ENCODE assay signal across 26 mouse cellular contexts in genomic region chr11:109889595-109889994, GRCm38 (mm10).
DNase-seq lines count a peak whose midpoint lies in the region; ATAC-seq and TF ChIP-seq lines count a peak whose summit lies in the region.
"Had no signal": no experiment of that assay in that cellular context is flagged by ENCODE, and none has a peak within 500 bp of the region (broad histone marks: within the 10 kb centered on the region; RNA-seq: fewer than 3 reads in every experiment).

No protein-coding gene starts in this region.

- TF ChIP-seq POLR2A in MEL (IDR thresholded peaks at IDR 0.05; ENCODE audit: control insufficient read depth in 1 of 2, insufficient read depth in 1 of 2, low read depth in 1 of 2, low read length in 2 of 2, poor library complexity in 1 of 2) = no peak

- H3K36me3 ChIP-seq in heart, embryonic 10.5 days = no peaks in the 10 kb centered on the region
- peaks cover 0 to 20% of the 10 kb centered on the region in 2 experiments; a peak in 2 of 4 replicates for H3K36me3 ChIP-seq in MEL (ENCODE audit: control insufficient read depth in 1 of 2, insufficient read depth in 2 of 2, low read length in 2 of 2)
- H3K36me3 ChIP-seq in liver, embryonic 11.5 days (ENCODE audit: control insufficient read depth, insufficient read depth, low read length) = no peaks in the 10 kb centered on the region
- H3K36me3 ChIP-seq in forebrain, postnatal 0 days (ENCODE audit: insufficient read depth) = no peaks in the 10 kb centered on the region
- H3K36me3 ChIP-seq: embryonic facial prominence, embryonic 13.5 days; embryonic facial prominence, embryonic 15.5 days; forebrain, embryonic 10.5 days; forebrain, embryonic 12.5 days had no signal

- no peak for TF ChIP-seq CTCF in MEL (IDR thresholded peaks at IDR 0.05 in 2 of 3, conservative IDR thresholded peaks at IDR 0.05 in 1 of 3; ENCODE audit: control insufficient read depth in 1 of 3, insufficient read depth in 1 of 3, low read depth in 2 of 3, low read length in 3 of 3, poor library complexity in 1 of 3, severe bottlenecking in 1 of 3)
- TF ChIP-seq CTCF in forebrain, postnatal 0 days (IDR thresholded peaks at IDR 0.05; ENCODE audit: low read depth) = no peak

- no peaks in the 10 kb centered on the region for H3K79me2 ChIP-seq in MEL (ENCODE audit: control insufficient read depth, insufficient read depth, low read length, poor library complexity)

- H3K4me3 ChIP-seq in heart, embryonic 10.5 days = no peak overlapping the region
- H3K4me3 ChIP-seq in MEL (ENCODE audit: control insufficient read depth in 1 of 2, insufficient read depth in 1 of 2, low read depth in 2 of 2, low read length in 2 of 2) = peak overlapping the region in 1 of 2 experiments; percentile 26; a peak in 2 of 4 replicates
- no peak overlapping the region for H3K4me3 ChIP-seq in brown adipose tissue, adult 24 weeks (ENCODE audit: insufficient read depth, low read depth, low read length)
- no peak overlapping the region for H3K4me3 ChIP-seq in liver, embryonic 11.5 days (ENCODE audit: low read depth, low read length)
- H3K4me3 ChIP-seq in forebrain, postnatal 0 days (ENCODE audit: low read depth, low read length) = no peak overlapping the region
- H3K4me3 ChIP-seq: embryonic facial prominence, embryonic 13.5 days; embryonic facial prominence, embryonic 15.5 days; erythroblast, embryonic 14.5 days; forebrain, embryonic 10.5 days; forebrain, embryonic 12.5 days had no signal

- peak; percentile 71 for DNase-seq in heart, adult 11 months
- no peak for DNase-seq in heart, embryonic 10.5 days (ENCODE audit: low spot score)
- peak; percentile 75 for DNase-seq in MEL (ENCODE audit: low read depth, low spot score)
- DNase-seq in liver, embryonic 11.5 days (ENCODE audit: low spot score) = no peak
- DNase-seq in cerebellum, postnatal 25 days = no peak
- no peak for DNase-seq in forebrain, postnatal 0 days
- DNase-seq: adrenal gland, adult 8-10 months; adrenal gland, postnatal 14 days; adrenal gland, postnatal 36 days; cerebellum, adult 11 months; cerebellum, adult 18-20 months; cerebellum, adult 8-10 months; cerebellum, adult 9-11 months; cerebellum, postnatal 14 days; embryo, embryonic 11 days had no signal

- ATAC-seq in megakaryocyte progenitor cell, adult 5-6 weeks (replicated peaks; ENCODE audit: poor library complexity) = peak; percentile 52
- ATAC-seq in liver, embryonic 11.5 days (replicated peaks; ENCODE audit: low FRiP score) = no peak
- no peak for ATAC-seq in forebrain, postnatal 0 days
- ATAC-seq: activated CD4-positive, CD25-positive, alpha-beta regulatory T cell, adult 4 months; forebrain, embryonic 14.5 days; forebrain, embryonic 16.5 days; Patski had no signal

- no peak for TF ChIP-seq RAD21 in MEL (IDR thresholded peaks at IDR 0.05; ENCODE audit: low read depth, low read length)

- H3K9ac ChIP-seq in MEL (ENCODE audit: control insufficient read depth, low read depth, low read length, poor library complexity, severe bottlenecking) = no peak overlapping the region
- H3K9ac ChIP-seq in liver, embryonic 11.5 days (ENCODE audit: low read depth, low read length) = no peak overlapping the region
- H3K9ac ChIP-seq in forebrain, postnatal 0 days = no peak overlapping the region
- H3K9ac ChIP-seq: embryonic facial prominence, embryonic 13.5 days; embryonic facial prominence, embryonic 15.5 days; forebrain, embryonic 12.5 days had no signal

- TF ChIP-seq EP300 in MEL (IDR thresholded peaks at IDR 0.05; ENCODE audit: low read depth in 1 of 2, low read length in 2 of 2) = peak; percentile 76 to 87

- 83% methylated on average over 4 of the region's 4 CpGs for WGBS in heart, embryonic 10.5 days
- 81% methylated on average over 4 of the region's 4 CpGs for WGBS in liver, embryonic 11.5 days
- 95% methylated on average over 4 of the region's 4 CpGs for WGBS in forebrain, postnatal 0 days

- H3K27ac ChIP-seq in heart, embryonic 10.5 days = no peak overlapping the region
- H3K27ac ChIP-seq in MEL (ENCODE audit: control insufficient read depth, low read depth, low read length) = no peak overlapping the region
- H3K27ac ChIP-seq in brown adipose tissue, adult 24 weeks (replicated peaks; ENCODE audit: low read depth, low read length) = 0 out of 2 replicates have a peak overlapping the region, but pooled peaks have one; percentile 39
- H3K27ac ChIP-seq in liver, embryonic 11.5 days (ENCODE audit: low read depth, low read length) = no peak overlapping the region
- H3K27ac ChIP-seq in forebrain, postnatal 0 days (ENCODE audit: low read depth, low read length) = no peak overlapping the region
- H3K27ac ChIP-seq: embryonic facial prominence, embryonic 13.5 days; embryonic facial prominence, embryonic 15.5 days; forebrain, embryonic 10.5 days; forebrain, embryonic 12.5 days had no signal

- no peak overlapping the region for H3K4me2 ChIP-seq in liver, embryonic 11.5 days
- H3K4me2 ChIP-seq in forebrain, postnatal 0 days (ENCODE audit: low read depth) = no peak overlapping the region
- H3K4me2 ChIP-seq: embryonic facial prominence, embryonic 13.5 days; embryonic facial prominence, embryonic 15.5 days; forebrain, embryonic 12.5 days had no signal

- H3K9me3 ChIP-seq in heart, embryonic 10.5 days = no peaks in the 10 kb centered on the region
- no peaks in the 10 kb centered on the region for H3K9me3 ChIP-seq in MEL (replicated peaks; ENCODE audit: insufficient read depth, low read length)
- no peaks in the 10 kb centered on the region for H3K9me3 ChIP-seq in liver, embryonic 11.5 days (ENCODE audit: control insufficient read depth, low read length)
- no peaks in the 10 kb centered on the region for H3K9me3 ChIP-seq in forebrain, postnatal 0 days (ENCODE audit: low read length)
- H3K9me3 ChIP-seq: embryonic facial prominence, embryonic 13.5 days; embryonic facial prominence, embryonic 15.5 days; forebrain, embryonic 10.5 days; forebrain, embryonic 12.5 days had no signal

- no peaks in the 10 kb centered on the region; the same call in 1 of the 2 replicates for H3K4me1 ChIP-seq in heart, embryonic 10.5 days
- H3K4me1 ChIP-seq in MEL (ENCODE audit: control insufficient read depth in 1 of 2, insufficient read depth in 2 of 2, low read length in 2 of 2) = peaks cover 1 to 12% of the 10 kb centered on the region in 2 experiments
- H3K4me1 ChIP-seq in brown adipose tissue, adult 24 weeks (ENCODE audit: control insufficient read depth, insufficient read depth, insufficient read length, low read length) = no peaks in the 10 kb centered on the region; the same call in 1 of the 2 replicates
- H3K4me1 ChIP-seq in liver, embryonic 11.5 days (replicated peaks; ENCODE audit: control insufficient read depth, insufficient read depth, low read length) = no peaks in the 10 kb centered on the region
- H3K4me1 ChIP-seq in forebrain, postnatal 0 days (ENCODE audit: insufficient read depth) = no peaks in the 10 kb centered on the region
- H3K4me1 ChIP-seq: forebrain, embryonic 10.5 days; forebrain, embryonic 12.5 days had no signal

- no peaks in the 10 kb centered on the region for H3K27me3 ChIP-seq in heart, embryonic 10.5 days (ENCODE audit: insufficient read depth, poor library complexity, severe bottlenecking)
- no peaks in the 10 kb centered on the region for H3K27me3 ChIP-seq in MEL (ENCODE audit: control insufficient read depth in 1 of 2, insufficient read depth in 2 of 2, low read length in 2 of 2)
- no peaks in the 10 kb centered on the region for H3K27me3 ChIP-seq in liver, embryonic 11.5 days (replicated peaks; ENCODE audit: control insufficient read depth, insufficient read depth, low read length)
- no peaks in the 10 kb centered on the region for H3K27me3 ChIP-seq in forebrain, postnatal 0 days (ENCODE audit: insufficient read depth, low read length)
- H3K27me3 ChIP-seq: embryonic facial prominence, embryonic 13.5 days; embryonic facial prominence, embryonic 15.5 days; forebrain, embryonic 12.5 days; Patski had no signal

TF ChIP-seq in MEL, 35 proteins besides CTCF, POLR2A, EP300 and RAD21:
- peak; percentile 51; the same call in 1 of the 2 replicates for TF ChIP-seq ETS1 (IDR thresholded peaks at IDR 0.05; ENCODE audit: low read depth, low read length)
- TF ChIP-seq MYB (IDR thresholded peaks at IDR 0.05; ENCODE audit: low read depth, low read length) = peak; percentile 22; the same call in 1 of the 2 replicates
- no peak for TF ChIP-seq UBTF (IDR thresholded peaks at IDR 0.05; ENCODE audit: borderline replicate concordance, insufficient read depth, low read depth, low read length)
- 0 out of 2 replicates have a peak, but pooled peaks have one; percentile 12 for TF ChIP-seq ELF1 (IDR thresholded peaks at IDR 0.05; ENCODE audit: low read depth, low read length)
- 0 out of 2 replicates have a peak, but pooled peaks have one; percentile 30 for TF ChIP-seq MYC (IDR thresholded peaks at IDR 0.05; ENCODE audit: low read depth, low read length)
- peak; percentile 49; the same call in 1 of the 2 replicates for TF ChIP-seq SIN3A (IDR thresholded peaks at IDR 0.05; ENCODE audit: low read length)
- peak; percentile 34; the same call in 1 of the 2 replicates for TF ChIP-seq MAFK (IDR thresholded peaks at IDR 0.05; ENCODE audit: borderline replicate concordance, low read depth, low read length)
- peak; percentile 76 for TF ChIP-seq TCF12 (IDR thresholded peaks at IDR 0.05; ENCODE audit: low read depth, low read length)
- 0 out of 2 replicates have a peak, but pooled peaks have one; percentile 12 for TF ChIP-seq TAL1 (IDR thresholded peaks at IDR 0.05; ENCODE audit: low read length)
- no peak for TF ChIP-seq MEF2A (IDR thresholded peaks at IDR 0.05; ENCODE audit: extremely low read depth, insufficient replicate concordance, low read depth, low read length, poor library complexity, severe bottlenecking)
- TF ChIP-seq RCOR1 (IDR thresholded peaks at IDR 0.05; ENCODE audit: low read depth, low read length) = peak; percentile 75
- TF ChIP-seq SMC3 (IDR thresholded peaks at IDR 0.05; ENCODE audit: low read depth, low read length) = no peak
- peak; percentile 88 for TF ChIP-seq MAZ (IDR thresholded peaks at IDR 0.05; ENCODE audit: low read depth, low read length)
- peak; percentile 85 for TF ChIP-seq GATA1 (IDR thresholded peaks at IDR 0.05; ENCODE audit: low read depth, low read length)

Comparison
In these comparisons a context has a peak if more than half of its experiments do, and no peak if none do; other contexts are left out.
1. DNase-seq: peak in heart, adult 11 months (single experiment) and MEL (single experiment); none in heart, embryonic 10.5 days (single experiment), liver, embryonic 11.5 days (single experiment), cerebellum, postnatal 25 days (0 of 2) and forebrain, postnatal 0 days (single experiment).